Mouse (Mus musculus): ENCODE results near the gene Slc19a1.

DNA sequence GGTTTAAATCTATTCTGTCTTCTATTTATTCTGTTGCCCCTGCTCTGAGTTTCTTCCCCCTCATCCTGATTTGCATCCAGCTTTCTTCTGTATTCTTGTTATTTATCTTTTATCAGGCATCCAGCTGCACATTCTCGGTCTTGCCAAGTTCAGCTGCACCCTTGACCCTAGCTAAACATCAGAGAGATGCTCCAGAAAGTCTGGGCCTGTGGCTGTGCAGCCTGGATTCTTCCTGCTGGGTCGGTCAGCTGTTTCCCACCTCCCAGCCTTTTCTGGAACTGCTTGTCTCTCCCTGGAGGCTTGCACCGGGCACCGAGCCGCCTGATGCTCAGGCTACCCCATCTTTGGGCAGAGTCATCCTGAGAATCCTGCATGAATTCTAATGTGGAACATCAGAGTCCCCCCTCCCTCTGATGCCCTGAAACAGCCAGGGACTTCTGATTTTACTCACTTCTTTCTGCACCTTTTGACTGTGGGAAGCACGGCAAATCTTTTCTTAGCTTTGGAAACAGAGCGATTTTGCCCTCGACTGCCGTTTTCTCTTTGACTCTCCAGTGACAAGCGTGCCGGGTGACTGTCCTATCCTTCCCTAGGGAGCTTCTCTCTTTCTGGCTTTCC is 30.5 kb downstream of the Slc19a1 start:
- TF ChIP-seq MAX (IDR thresholded peaks at IDR 0.05; ENCODE audit: low read length) (no peak), ZNF384 (IDR thresholded peaks at IDR 0.05; ENCODE audit: low read depth, low read length) (no peak), MXI1 (IDR thresholded peaks at IDR 0.05; ENCODE audit: low read depth, low read length) (no peak), ZC3H11A (IDR thresholded peaks at IDR 0.05; ENCODE audit: low read depth, low read length) (no peak), ZKSCAN1 (IDR thresholded peaks at IDR 0.05; ENCODE audit: borderline replicate concordance, low read depth, low read length) (no peak), CTCF (conservative IDR thresholded peaks at IDR 0.05 in 1 of 2, IDR thresholded peaks at IDR 0.05 in 1 of 2; ENCODE audit: low read depth in 2 of 2, low read length in 2 of 2) (no peak), EP300 (IDR thresholded peaks at IDR 0.05; ENCODE audit: low read length) (peak; percentile 83), IRF4 (IDR thresholded peaks at IDR 0.05; ENCODE audit: low read depth, low read length) (peak; percentile 85; the same call in 1 of the 2 replicates), CHD2 (IDR thresholded peaks at IDR 0.05; ENCODE audit: low read length) (peak; percentile 32; the same call in 1 of the 2 replicates)

All from CH12.LX (cell line).